Mouse (Mus musculus): ENCODE results near the gene Sema4d. TPM values are rescaled to one million over a fixed set of nuclear protein-coding genes. Genes with fewer than 3 reads are reported as not detected.
"Not testable (repeated sequence)": the region's sequence is repeated elsewhere in the genome, so short reads cannot be mapped to it uniquely, and the experiment has no call there.

The Sema4d gene
- polyA plus RNA-seq (2012; rRNA removed), result 20.4 and 25.6 TPM in 2 replicates

- TF ChIP-seq CTCF (IDR thresholded peaks at IDR 0.05; ENCODE audit: borderline replicate concordance, extremely low read depth, insufficient read depth, insufficient read length) (no peak), POLR2A (IDR thresholded peaks at IDR 0.05; ENCODE audit: borderline replicate concordance, extremely low read depth, insufficient read depth, insufficient read length, poor library complexity, severe bottlenecking) (peak; percentile 47; the same call in 1 of the 2 replicates)
- peak; percentile 91 for DNase-seq (ENCODE audit: low read depth)
Observed at GRCm38 (mm10) chr13:51793425-51793891, at the start of gene Sema4d. Gene Sema4d (minus strand): TSS chr13:51793747.

- TF ChIP-seq CTCF (IDR thresholded peaks at IDR 0.05; ENCODE audit: borderline replicate concordance, extremely low read depth, insufficient read depth, insufficient read length), result no peak
- no peak for TF ChIP-seq POLR2A (IDR thresholded peaks at IDR 0.05; ENCODE audit: borderline replicate concordance, extremely low read depth, insufficient read depth, insufficient read length, poor library complexity, severe bottlenecking)
- no peak for DNase-seq (ENCODE audit: low read depth)
Observed at GRCm38 (mm10) chr13:51843298-51843697, 49.8 kb upstream of the Sema4d start.

- TF ChIP-seq CTCF (IDR thresholded peaks at IDR 0.05; ENCODE audit: borderline replicate concordance, extremely low read depth, insufficient read depth, insufficient read length) (no peak), POLR2A (IDR thresholded peaks at IDR 0.05; ENCODE audit: borderline replicate concordance, extremely low read depth, insufficient read depth, insufficient read length, poor library complexity, severe bottlenecking) (no peak)
- no peak for DNase-seq (ENCODE audit: low read depth)
Observed at GRCm38 (mm10) chr13:51842773-51843172, 49.2 kb upstream of the Sema4d start.

DNA sequence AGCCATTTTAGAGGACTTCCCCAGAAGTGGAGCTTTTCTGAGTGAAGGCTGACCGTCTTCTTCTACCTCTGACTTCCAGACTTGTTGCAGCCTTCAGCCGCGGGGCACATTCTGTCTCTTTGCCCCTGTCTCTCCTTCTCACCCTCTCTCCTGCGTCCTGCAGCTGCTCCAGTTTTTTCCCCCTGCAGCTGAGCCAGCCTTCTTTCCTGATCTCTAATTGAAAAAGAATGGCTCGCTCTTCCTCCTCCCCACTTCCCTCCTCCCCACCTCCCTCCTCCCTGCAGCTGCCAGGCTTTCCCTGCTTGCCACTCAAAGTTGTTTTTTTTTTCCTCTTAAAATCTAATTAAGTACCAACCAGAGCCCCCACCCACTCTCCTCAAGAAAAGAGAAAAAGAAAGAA, 48.6 kb upstream of the Sema4d start:
- DNase-seq (ENCODE audit: low read depth), result peak; percentile 85
- TF ChIP-seq POLR2A (IDR thresholded peaks at IDR 0.05; ENCODE audit: borderline replicate concordance, extremely low read depth, insufficient read depth, insufficient read length, poor library complexity, severe bottlenecking), result no peak
- TF ChIP-seq CTCF (IDR thresholded peaks at IDR 0.05; ENCODE audit: borderline replicate concordance, extremely low read depth, insufficient read depth, insufficient read length), result no peak

GRCm38 (mm10) chr13:51841541-51842115, 48.1 kb upstream of the Sema4d start:
- DNase-seq (ENCODE audit: low read depth), result peak; percentile 42
- TF ChIP-seq POLR2A (IDR thresholded peaks at IDR 0.05; ENCODE audit: borderline replicate concordance, extremely low read depth, insufficient read depth, insufficient read length, poor library complexity, severe bottlenecking) (no peak), CTCF (IDR thresholded peaks at IDR 0.05; ENCODE audit: borderline replicate concordance, extremely low read depth, insufficient read depth, insufficient read length) (no peak)

DNA sequence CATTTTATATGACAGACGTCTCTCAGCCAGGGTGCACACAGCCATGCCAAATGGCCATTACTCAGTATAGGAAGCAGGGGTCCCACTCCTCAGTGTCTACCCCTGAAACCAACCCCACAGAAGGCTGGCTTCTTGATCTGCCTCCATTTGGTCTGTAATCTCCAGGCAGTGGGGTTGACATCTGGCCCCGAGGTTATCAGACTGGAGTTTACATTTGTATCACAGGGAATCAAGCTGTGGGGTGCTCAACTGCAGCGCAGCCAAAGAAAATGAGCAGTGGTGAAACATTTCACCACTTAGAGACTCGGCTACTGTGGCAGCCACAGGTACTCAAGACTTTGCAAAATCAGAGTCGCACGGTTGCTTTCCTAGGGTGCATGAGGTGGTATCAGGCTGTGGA, 47.2 kb upstream of the Sema4d start:
- no peak for TF ChIP-seq POLR2A (IDR thresholded peaks at IDR 0.05; ENCODE audit: borderline replicate concordance, extremely low read depth, insufficient read depth, insufficient read length, poor library complexity, severe bottlenecking)
- TF ChIP-seq CTCF (IDR thresholded peaks at IDR 0.05; ENCODE audit: borderline replicate concordance, extremely low read depth, insufficient read depth, insufficient read length), result no peak
- no peak for DNase-seq (ENCODE audit: low read depth)

DNA sequence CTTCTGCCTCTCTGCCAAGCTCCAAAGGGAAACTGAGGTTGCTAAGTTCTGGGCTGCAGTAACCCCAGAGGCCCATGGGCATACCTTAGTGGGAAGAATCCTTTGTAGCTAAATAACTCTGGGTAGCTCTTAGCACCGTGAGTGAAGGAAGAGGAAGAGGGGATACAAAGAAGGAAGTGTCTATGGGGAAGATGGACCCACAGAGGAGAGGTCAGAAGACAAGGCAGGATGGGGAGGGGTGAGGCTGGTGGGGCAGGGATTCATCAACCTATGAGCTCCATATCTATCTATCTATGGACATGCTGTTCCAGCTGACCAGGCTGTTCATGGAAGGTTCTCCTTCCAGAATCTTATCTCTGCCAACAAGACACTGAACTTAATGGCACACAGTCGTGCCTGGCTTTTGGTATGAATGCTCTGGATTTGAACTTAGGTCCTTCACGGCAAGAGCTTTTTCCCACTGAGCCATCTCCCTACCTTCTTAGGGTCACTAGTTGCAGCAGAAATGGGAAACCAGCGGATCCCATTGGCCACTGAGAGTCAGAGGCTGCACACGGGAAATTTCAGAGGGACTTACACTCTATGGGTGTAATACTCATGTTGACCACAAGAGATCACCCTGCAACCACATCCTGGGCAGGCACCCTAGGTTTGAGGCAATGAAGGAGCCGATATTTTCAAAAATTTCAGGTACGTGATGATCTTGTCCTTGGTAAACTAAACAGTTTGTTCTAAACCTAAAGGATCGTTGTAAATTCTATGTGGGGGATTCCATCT, 45.9 kb upstream of the Sema4d start:
- DNase-seq (ENCODE audit: low read depth), result peak; percentile 80
- TF ChIP-seq CTCF (IDR thresholded peaks at IDR 0.05; ENCODE audit: borderline replicate concordance, extremely low read depth, insufficient read depth, insufficient read length) (peak; percentile 85; the same call in 1 of the 2 replicates), POLR2A (IDR thresholded peaks at IDR 0.05; ENCODE audit: borderline replicate concordance, extremely low read depth, insufficient read depth, insufficient read length, poor library complexity, severe bottlenecking) (no peak)

GRCm38 (mm10) chr13:51837402-51837801, 43.9 kb upstream of the Sema4d start:
- no peak for TF ChIP-seq CTCF (IDR thresholded peaks at IDR 0.05; ENCODE audit: borderline replicate concordance, extremely low read depth, insufficient read depth, insufficient read length)
- no peak for DNase-seq (ENCODE audit: low read depth)

GRCm38 (mm10) chr13:51835208-51835607, 41.7 kb upstream of the Sema4d start:
- not testable (repeated sequence) for DNase-seq (ENCODE audit: low read depth)

- DNase-seq (ENCODE audit: low read depth), result no peak
- no peak for TF ChIP-seq CTCF (IDR thresholded peaks at IDR 0.05; ENCODE audit: borderline replicate concordance, extremely low read depth, insufficient read depth, insufficient read length)
- no peak for TF ChIP-seq POLR2A (IDR thresholded peaks at IDR 0.05; ENCODE audit: borderline replicate concordance, extremely low read depth, insufficient read depth, insufficient read length, poor library complexity, severe bottlenecking)
Observed at GRCm38 (mm10) chr13:51834520-51834919, 41.0 kb upstream of the Sema4d start.

- not testable (repeated sequence) for DNase-seq (ENCODE audit: low read depth)
Observed at GRCm38 (mm10) chr13:51834024-51834423, 40.5 kb upstream of the Sema4d start.

DNA sequence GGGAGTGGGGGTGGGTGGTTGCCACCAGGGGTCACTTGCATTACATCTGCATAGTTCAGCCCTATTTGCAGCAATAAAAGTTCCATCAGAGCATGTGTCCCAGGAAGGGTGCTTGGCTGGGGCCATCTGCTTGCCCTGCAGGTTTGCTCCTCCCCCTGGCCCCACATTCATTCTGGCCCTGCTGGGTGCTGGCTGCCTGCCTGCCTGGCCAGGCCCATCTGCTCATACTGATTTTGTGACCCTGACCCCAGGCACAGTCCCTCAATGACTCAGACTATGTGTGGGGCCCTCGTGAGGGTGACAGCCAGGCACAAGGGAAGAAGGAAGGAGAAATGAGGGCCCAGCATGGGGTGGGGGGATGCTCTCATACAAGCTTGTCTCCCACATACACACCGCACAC, 40.1 kb upstream of the Sema4d start:
- TF ChIP-seq CTCF (IDR thresholded peaks at IDR 0.05; ENCODE audit: borderline replicate concordance, extremely low read depth, insufficient read depth, insufficient read length) (no peak), POLR2A (IDR thresholded peaks at IDR 0.05; ENCODE audit: borderline replicate concordance, extremely low read depth, insufficient read depth, insufficient read length, poor library complexity, severe bottlenecking) (no peak)
- DNase-seq (ENCODE audit: low read depth), result no peak
